Mouse (Mus musculus): ENCODE data around the gene Ptcra.

Ptcra gene

DNA sequence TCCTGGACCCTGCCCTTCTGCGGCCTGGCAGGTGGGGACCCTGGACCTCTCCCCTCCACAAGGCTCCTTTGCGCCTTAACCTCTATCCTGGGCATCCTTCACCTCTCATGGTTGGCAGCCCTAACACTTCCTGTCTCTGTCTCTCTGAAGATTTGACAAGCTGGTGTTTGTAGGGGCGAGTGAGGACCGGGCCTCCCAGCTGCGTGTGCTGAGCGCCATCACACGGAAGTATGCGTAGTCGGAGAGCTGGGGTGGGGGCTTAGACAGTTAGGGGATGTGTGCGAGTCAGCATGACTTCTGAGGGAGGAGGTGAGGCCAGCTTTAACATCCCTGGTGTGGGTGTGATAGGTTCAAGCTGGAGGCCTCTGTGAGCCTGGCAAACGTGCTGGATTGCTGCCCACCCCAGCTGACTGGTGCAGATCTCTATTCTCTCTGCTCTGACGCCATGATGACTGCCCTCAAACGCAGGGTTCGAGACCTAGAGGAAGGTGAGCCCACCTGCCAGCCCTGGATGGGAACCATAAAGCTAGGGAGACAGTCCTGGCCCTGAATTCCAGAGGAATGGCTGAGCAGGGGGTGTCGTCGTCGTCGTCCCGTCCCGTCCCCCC lies 38.9 kb downstream of the Ptcra start:
- ChIA-PET CTCF (interaction anchor here (0.6 to 2.5 kb wide), 63 partner anchors 9 to 866 kb away, joined by 3 to 35 read pairs (median 4); partner anchors contain the start of genes Ppp2r5d (in 2 of the 4), 2310039H08Rik (in 1 of the 4), Cnpy3 (in 1 of the 4) and Klc4 (in 1 of the 4)), POLR2A (interaction anchor here (0.5 to 3.2 kb wide), 53 partner anchors 8 to 901 kb away, joined by 3 to 24 read pairs (median 4); partner anchors contain the start of genes Cnpy3 (in 2 of the 4), Ppp2r5d (in 2 of the 4), Rrp36 (in 2 of the 4) and Tbcc (in 2 of the 4))

DNA sequence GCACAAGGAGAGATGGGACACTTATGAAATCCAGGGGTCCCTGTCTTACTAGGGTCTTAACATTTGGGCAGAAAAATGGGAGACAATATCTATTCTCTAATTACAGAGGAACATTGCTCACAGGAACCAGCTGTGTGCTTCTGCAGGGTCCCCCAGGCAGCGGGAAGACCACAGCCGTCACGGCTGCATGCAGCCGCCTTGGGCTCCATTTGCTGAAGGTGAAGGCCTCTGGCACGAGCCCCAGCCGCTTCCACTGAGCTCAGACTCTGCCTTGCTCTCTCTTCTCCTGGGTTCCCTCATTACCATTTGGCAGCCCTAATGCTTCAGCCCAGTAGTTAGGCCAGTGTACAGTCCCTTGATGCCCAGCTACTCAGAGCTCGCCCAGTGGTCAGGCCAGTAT lies 42.4 kb downstream of the Ptcra start:
- ChIA-PET CTCF (interaction anchor here in 3 of 4 experiments (0.6 to 2.3 kb wide), 3 partner anchors 16 to 555 kb away, joined by 3 to 9 read pairs (median 3); no protein-coding TSS in a partner anchor), POLR2A (interaction anchor here in 2 of 4 experiments (0.5 to 2.6 kb wide), 10 partner anchors 9 to 170 kb away, joined by 3 to 11 read pairs (median 3); partner anchors contain the start of genes Ppp2r5d (in 2 of the 2), Klhdc3 (in 1 of the 2), Ptcra (in 1 of the 2) and Tbcc (in 1 of the 2))

DNA sequence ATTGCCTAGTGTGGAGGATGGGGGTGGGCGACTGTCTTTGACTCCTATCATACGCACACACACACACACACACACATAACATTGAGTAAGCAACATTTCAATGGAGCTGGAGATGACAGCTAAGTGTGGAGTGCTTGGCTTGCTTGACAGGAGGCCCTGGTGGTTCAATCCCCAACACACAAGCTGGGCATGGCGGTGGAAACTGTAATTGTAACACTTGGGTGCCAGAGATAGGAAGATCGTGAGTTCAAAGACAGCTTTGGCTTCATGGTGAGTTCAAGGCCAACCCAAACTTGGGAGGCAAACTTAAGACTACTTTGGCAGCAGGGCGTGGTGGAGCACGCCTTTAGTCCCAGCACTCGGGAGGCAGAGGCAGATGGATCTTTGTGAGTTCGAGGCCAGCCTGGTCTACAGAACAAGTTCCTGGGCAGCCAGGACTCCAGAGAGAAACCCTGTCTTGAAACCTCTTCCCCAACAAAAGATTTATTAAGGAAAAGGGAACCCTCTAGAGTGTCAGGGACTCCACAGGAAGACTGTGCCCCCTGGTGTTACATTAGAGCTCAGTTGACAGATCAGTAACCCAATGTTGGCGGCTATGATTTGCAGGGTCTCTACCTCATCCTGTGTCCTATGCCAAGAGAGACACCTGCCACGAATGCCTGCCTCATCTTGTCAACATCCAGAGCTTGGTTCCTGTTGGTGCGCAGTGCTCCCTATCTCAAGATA lies 48.6 kb downstream of the Ptcra start:
- ChIA-PET POLR2A (interaction anchor here (0.5 to 4.1 kb wide), 26 partner anchors 9 to 279 kb away, joined by 3 to 24 read pairs (median 4); partner anchors contain the start of genes Ppp2r5d (in 3 of the 4), Cul7 (in 2 of the 4), Cnpy3 (in 1 of the 4) and Klhdc3 (in 1 of the 4)), CTCF (interaction anchor here (0.5 to 4.9 kb wide), 49 partner anchors 8 to 1118 kb away, joined by 3 to 40 read pairs (median 4); partner anchors contain the start of genes Ppp2r5d (in 2 of the 4), Ptk7 (in 1 of the 4), Rrp36 (in 1 of the 4) and Tbcc (in 1 of the 4))

GRCm38 (mm10) chr17:46713849-46714248 lies 49.7 kb downstream of the Ptcra start:
- ChIA-PET CTCF (interaction anchor here (0.6 to 4.9 kb wide), 15 partner anchors 8 to 388 kb away, joined by 3 to 40 read pairs (median 5); partner anchors contain the start of gene Ppp2r5d (in 1 of the 4)), POLR2A (interaction anchor here in 3 of 4 experiments (0.7 to 4.1 kb wide), 14 partner anchors 9 to 113 kb away, joined by 3 to 24 read pairs (median 4); partner anchors contain the start of genes Ppp2r5d (in 2 of the 3), Cul7 (in 1 of the 3) and Klhdc3 (in 1 of the 3))

DNA sequence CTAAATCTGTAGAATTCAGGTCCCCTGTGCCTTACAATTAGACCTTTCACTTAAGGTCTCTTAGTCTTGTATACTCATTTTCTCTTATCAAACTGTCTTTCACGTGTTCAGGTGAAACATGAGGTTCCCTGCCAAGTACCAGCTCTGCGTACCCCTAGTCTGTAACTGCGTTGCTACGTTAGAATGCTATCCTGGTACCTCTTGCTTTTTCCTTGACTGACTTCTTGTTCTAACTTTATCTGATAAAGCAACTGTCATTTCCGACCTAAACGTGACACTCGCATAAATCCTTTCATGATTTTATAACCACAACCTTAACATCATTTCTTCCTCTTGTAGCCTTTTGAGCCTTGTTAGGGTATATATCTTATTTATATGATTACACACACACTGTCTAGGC lies 51.1 kb downstream of the Ptcra start:
- ChIA-PET CTCF (interaction anchor here in 2 of 4 experiments (0.5 to 1.6 kb wide), 6 partner anchors 9 to 196 kb away, joined by 3 to 4 read pairs (median 3); partner anchors contain the start of gene Tbcc (in 1 of the 2)), POLR2A (interaction anchor here (0.6 to 1.3 kb wide), 14 partner anchors 9 to 178 kb away, joined by 3 to 7 read pairs (median 4); partner anchors contain the start of genes Cnpy3 (in 1 of the 4), Mea1 (in 1 of the 4), Ptcra (in 1 of the 4) and Rrp36 (in 1 of the 4))

DNA sequence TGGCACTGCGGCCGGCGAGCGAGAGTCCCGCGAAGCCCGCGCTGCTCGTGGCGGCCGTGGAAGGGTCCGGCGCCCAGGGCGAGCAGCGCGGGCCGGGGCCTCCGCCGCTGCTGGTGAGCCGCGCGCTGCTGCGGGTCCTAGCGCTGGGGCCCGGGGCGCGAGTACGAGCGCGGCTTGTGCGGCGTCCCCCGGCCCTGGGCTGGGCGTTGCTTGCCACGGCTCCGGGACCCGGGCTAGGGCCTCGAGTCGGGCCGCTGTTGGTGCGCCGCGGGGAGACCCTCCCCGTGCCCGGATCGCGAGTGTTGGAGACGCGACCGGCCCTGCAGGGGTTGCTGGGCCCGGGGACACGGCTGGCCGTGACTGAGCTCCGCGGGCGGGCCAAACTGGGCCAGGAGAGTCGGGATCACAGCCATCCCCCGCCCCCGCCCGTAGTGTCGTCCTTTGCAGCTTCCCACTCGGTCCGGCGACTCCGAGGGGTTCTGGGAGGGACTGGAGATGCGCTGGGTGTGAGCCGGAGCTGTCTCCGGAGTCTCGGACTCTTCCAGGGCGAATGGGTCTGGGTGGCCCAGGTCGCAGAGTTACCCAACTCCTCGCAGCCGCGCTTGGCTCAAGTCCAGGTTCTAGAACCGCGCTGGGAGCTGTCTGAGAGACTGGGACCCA lies 51.8 kb downstream of the Ptcra start:
- ChIA-PET POLR2A (interaction anchor here (0.6 to 1.3 kb wide), 15 partner anchors 10 to 179 kb away, joined by 3 to 7 read pairs (median 3); partner anchors contain the start of genes Cnpy3 (in 1 of the 4), Mea1 (in 1 of the 4), Ptcra (in 1 of the 4) and Rrp36 (in 1 of the 4)), CTCF (interaction anchor here in 2 of 4 experiments (0.5 to 1.6 kb wide), 7 partner anchors 10 to 197 kb away, joined by 3 to 4 read pairs (median 3); partner anchors contain the start of gene Tbcc (in 1 of the 2))

- ChIA-PET POLR2A (interaction anchor here in 3 of 4 experiments (0.7 to 1.3 kb wide), 3 partner anchors 42 to 179 kb away, joined by 3 to 5 read pairs (median 4); partner anchors contain the start of gene Tbcc (in 2 of the 3)), CTCF (interaction anchor here in 2 of 4 experiments (0.6 to 1.0 kb wide), 4 partner anchors 14 to 74 kb away, joined by 3 to 4 read pairs (median 3); no protein-coding TSS in a partner anchor)
Observed at GRCm38 (mm10) chr17:46710959-46711597, 52.4 kb downstream of the Ptcra start, which contains the start of gene Pex6. TSS of gene Pex6 (plus strand) at chr17:46711463.

GRCm38 (mm10) chr17:46706375-46707089 lies 57.0 kb downstream of the Ptcra start:
- ChIA-PET POLR2A (interaction anchor here in 3 of 4 experiments (0.5 to 18.7 kb wide), 16 partner anchors 8 to 141 kb away, joined by 3 to 197 read pairs (median 6); partner anchors contain the start of genes 2310039H08Rik (in 1 of the 3), Klhdc3 (in 1 of the 3), Mea1 (in 1 of the 3) and Ptk7 (in 1 of the 3)), CTCF (interaction anchor here in 2 of 4 experiments (0.6 to 2.6 kb wide), 3 partner anchors 9 to 1063 kb away, joined by 3 to 40 read pairs (median 10); no protein-coding TSS in a partner anchor)

All from embryonic stem cell, embryonic (primary cell).